Mouse (Mus musculus) erythroblast, adult 5-6 weeks (primary cell): Measurements from ENCODE around the gene Smad3. TPM values are rescaled to one million over a fixed set of nuclear protein-coding genes. Genes with fewer than 3 reads are reported as not detected.

Experiments used
- ATAC-seq: replicated peaks from 2 replicates; pipeline ENCODE4 v1.8.0; 2016; ENCODE audit warnings: moderate number of reproducible peaks, mild to moderate bottlenecking, moderate TSS enrichment, inconsistent platforms; ENCODE audit not compliant: poor library complexity, low FRiP score, severe bottlenecking
- total RNA-seq, 2 experiments: library from RNA; stranded (forward) in 1 of 2; stranded (reverse) in 1 of 2; fragments of 150-400 nt in 1 of 2; fragments of 200-764, 138-1000 nt in 1 of 2; gene quantifications; 2 replicates each; pipeline versions ENCODE4 v1.2.3 to v1.2.4; 2015 to 2017; ENCODE audit warnings: low replicate concordance in 2 of 2

Gene Smad3
- total RNA-seq, 2 experiments from 2014 or later: 2.7 to 3.5 TPM

GRCm38 (mm10) chr9:63749296-63749915, 8.4 kb downstream of the Smad3 start:
- no peak for ATAC-seq

DNA sequence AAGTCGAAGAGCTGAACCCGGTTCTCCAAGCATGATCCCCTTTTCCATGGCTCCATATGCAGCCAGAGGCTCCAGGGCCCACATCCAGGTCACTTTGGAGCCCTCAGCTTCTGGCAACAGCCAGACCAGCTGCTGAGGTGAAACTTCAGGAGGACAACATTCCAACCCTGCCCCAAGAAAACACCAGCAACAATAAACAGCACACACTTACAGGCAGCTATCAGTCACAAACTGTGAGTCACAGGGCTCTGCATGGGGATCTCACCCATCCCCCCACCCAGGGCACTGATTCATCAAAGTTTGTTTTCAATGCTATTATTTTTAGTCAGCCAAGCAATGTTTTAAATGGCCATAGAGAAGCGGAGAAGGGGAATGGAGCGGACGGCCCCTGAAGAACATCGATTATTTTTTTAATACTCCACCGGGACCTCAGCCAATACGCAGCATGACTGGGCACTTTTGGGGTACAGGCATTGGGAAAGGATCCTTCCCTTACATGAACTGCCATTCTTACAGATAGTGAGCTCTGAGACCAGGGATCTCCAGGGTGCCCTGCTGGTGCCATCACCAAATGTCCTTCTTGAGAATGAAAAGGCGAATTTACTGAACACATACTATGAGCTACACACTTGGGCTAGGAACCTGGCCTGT, 10.0 kb downstream of the Smad3 start:
- ATAC-seq: peak; percentile 84

DNA sequence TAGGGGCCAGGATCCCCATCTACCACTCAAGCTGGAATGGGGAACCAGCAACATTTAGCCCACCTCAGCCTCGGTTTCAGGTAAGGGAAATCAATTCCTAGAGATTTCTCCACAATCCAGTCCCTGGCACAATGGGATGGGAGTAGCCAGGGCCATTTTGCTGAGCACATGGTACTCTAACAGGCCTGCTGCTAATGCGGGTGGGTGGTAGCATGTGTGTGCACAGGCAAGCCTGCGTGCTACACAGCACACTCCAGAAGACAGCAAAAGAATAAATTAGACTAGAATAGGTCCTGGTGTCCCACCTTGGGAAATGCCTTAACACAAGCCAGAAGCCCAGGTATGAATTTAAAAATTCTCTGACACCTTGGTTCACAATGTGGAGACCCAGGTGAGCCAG, 10.8 kb downstream of the Smad3 start:
- no peak for ATAC-seq

GRCm38 (mm10) chr9:63745821-63746632, 11.8 kb downstream of the Smad3 start:
- ATAC-seq: no peak

GRCm38 (mm10) chr9:63744595-63744994, 13.2 kb downstream of the Smad3 start:
- ATAC-seq: no peak

DNA sequence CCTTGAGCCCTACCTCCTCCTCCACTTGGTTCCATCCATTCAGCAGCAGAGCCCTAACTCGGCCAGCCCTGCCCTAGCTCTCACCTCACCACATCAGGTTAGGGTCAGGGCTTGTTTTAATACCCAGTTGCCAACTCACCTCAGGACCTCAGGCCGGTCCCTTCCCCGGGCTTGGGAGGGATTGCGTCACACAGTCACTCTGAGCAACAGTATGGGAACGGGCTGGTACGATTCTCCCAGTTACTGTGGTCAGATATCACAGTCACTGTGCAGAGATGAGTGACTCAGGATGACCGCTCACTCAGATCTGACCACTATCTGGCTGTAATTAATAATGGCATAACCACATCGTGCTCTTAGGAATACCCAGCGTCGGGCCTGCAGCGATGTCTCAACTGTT, 14.0 kb downstream of the Smad3 start:
- no peak for ATAC-seq

- no peak for ATAC-seq
These were observed 14.7 kb downstream of the Smad3 start for GRCm38 (mm10) chr9:63742887-63743660.

DNA sequence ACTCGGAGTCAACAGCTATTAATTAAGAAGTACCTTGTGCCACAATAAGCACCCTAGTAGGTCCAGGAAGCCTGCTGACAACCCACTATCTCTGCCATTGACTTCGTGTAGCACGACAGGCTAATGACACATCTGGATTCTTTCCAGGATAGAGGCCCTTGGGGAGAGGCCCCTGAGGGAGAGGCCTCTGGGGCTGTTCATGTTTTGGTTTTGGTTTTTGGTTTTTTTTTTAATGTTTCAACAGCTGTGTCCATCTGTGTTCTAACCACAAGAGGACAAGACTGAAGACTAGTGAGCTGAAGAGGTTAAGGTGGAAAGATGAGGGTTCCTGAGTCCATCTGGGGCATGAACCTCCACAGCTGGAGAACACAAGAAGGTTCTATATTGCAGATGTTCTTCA, 15.5 kb downstream of the Smad3 start:
- no peak for ATAC-seq

DNA sequence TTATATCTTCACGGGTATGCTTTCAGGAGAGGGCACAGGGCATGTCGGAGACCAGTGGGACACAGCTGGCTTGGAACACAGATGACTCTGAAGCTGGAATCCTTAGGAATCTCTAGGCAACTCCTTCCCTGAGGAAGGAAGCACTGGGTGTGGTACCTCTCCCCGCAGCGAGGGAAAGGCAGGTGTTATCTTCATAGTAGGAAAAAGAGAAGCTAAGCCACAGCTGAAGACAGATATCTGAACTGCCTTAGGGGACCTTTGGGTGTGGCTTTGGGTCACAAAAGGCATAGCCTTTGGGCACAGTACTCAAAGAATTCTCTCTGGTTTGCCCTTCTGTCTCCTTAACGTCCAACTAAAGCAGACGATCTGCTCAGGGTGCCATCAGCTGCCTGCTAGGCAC, 16.0 kb downstream of the Smad3 start:
- ATAC-seq: no peak

GRCm38 (mm10) chr9:63740320-63740841, 17.4 kb downstream of the Smad3 start:
- no peak for ATAC-seq

- ATAC-seq: no peak
These were observed 19.0 kb downstream of the Smad3 start for GRCm38 (mm10) chr9:63738830-63739229.

GRCm38 (mm10) chr9:63738086-63738701, 19.6 kb downstream of the Smad3 start:
- no peak for ATAC-seq

GRCm38 (mm10) chr9:63737426-63737931, 20.3 kb downstream of the Smad3 start:
- no peak for ATAC-seq

GRCm38 (mm10) chr9:63734261-63734660, 23.5 kb downstream of the Smad3 start:
- ATAC-seq: no peak

DNA sequence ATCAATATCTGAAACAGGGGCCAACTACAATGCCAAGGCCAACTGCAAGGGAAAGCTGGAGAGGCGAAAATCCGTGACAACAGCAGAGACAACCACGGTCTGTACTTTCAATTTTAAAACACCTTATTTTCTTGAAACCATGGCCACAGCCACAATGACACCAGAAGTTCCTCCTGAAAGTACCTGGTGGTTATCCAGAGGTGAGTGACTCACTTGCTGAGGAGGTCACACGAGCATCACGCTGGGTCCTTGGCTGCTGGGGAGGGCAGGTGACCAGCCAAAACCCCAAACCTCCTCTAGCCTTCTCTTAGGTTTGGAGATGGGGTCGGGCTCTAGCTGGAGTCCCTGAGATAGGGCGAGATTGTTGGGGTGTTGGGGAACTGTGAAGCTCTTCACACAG, 25.1 kb downstream of the Smad3 start:
- no peak for ATAC-seq

GRCm38 (mm10) chr9:63731114-63731828, 26.5 kb downstream of the Smad3 start:
- no peak for ATAC-seq

GRCm38 (mm10) chr9:63728969-63729368, 28.8 kb downstream of the Smad3 start:
- no peak for ATAC-seq

- ATAC-seq: no peak
These were observed 30.7 kb downstream of the Smad3 start for GRCm38 (mm10) chr9:63727070-63727469.
